ENCODE assay signal across 8 mouse cellular contexts in genomic region chr13:96671078-96671905, GRCm38 (mm10). TPM values are rescaled to one million over a fixed set of nuclear protein-coding genes. Genes with fewer than 3 reads are reported as not detected.
DNase-seq lines count a peak whose midpoint lies in the region; ATAC-seq and TF ChIP-seq lines count a peak whose summit lies in the region.

No protein-coding gene starts in this region.

- H3K9me3 ChIP-seq in limb, embryonic 11.5 days (ENCODE audit: control insufficient read depth, low read length) = no peaks in the 10 kb centered on the region
- no peaks in the 10 kb centered on the region for H3K9me3 ChIP-seq in neural tube, embryonic 11.5 days (ENCODE audit: control insufficient read depth, low read length)

- 0 out of 2 replicates have a peak overlapping the region, but pooled peaks have one; percentile 11 for H3K4me3 ChIP-seq in embryonic fibroblast, embryonic 13.5 days (ENCODE audit: insufficient read depth, low read length)
- H3K4me3 ChIP-seq in limb, embryonic 11.5 days (ENCODE audit: low read depth, low read length) = peak overlapping the region; percentile 59
- peak overlapping the region; percentile 88 for H3K4me3 ChIP-seq in neural tube, embryonic 11.5 days (ENCODE audit: low read depth, low read length)

- ATAC-seq in limb, embryonic 11.5 days (ENCODE audit: insufficient number of reproducible peaks, low FRiP score, low TSS enrichment, low read depth) = no peak
- ATAC-seq in neural tube, embryonic 11.5 days (ENCODE audit: insufficient read depth, low FRiP score, low TSS enrichment) = no peak

- peak overlapping the region; percentile 84 for H3K9ac ChIP-seq in limb, embryonic 11.5 days (ENCODE audit: low read length)
- peak overlapping the region; percentile 48 for H3K9ac ChIP-seq in neural tube, embryonic 11.5 days (ENCODE audit: low read length)

- no peak for TF ChIP-seq CTCF in embryonic fibroblast, embryonic 13.5 days (IDR thresholded peaks at IDR 0.05; ENCODE audit: borderline replicate concordance, insufficient read depth, low read length)

- peak; percentile 59; the same call in 1 of the 2 replicates for TF ChIP-seq POLR2A in embryonic fibroblast, embryonic 13.5 days (IDR thresholded peaks at IDR 0.05; ENCODE audit: low read depth, low read length)

- no peaks in the 10 kb centered on the region for H3K36me3 ChIP-seq in limb, embryonic 11.5 days (ENCODE audit: control insufficient read depth, insufficient read depth, low read length)
- H3K36me3 ChIP-seq in neural tube, embryonic 11.5 days (ENCODE audit: control insufficient read depth, insufficient read depth, low read length) = no peaks in the 10 kb centered on the region

- peak; percentile 53 for DNase-seq in embryo, embryonic 10.5 days (ENCODE audit: low spot score)
- DNase-seq in embryo, embryonic 10 days (ENCODE audit: low spot score) = no peak
- peak; percentile 56 for DNase-seq in CD4-positive, CD25-positive, alpha-beta regulatory T cell, adult 2 months (ENCODE audit: low read depth, low spot score)
- DNase-seq in limb, embryonic 11.5 days (ENCODE audit: low spot score) = no peak
- no peak for DNase-seq in neural tube, embryonic 11.5 days (ENCODE audit: low spot score)
- DNase-seq in urinary bladder, postnatal 14 days (ENCODE audit: low spot score) = no peak
- no peak for DNase-seq in thymus, adult 18-20 months

- peak overlapping the region; percentile 38 for H3K27ac ChIP-seq in embryonic fibroblast, embryonic 13.5 days (ENCODE audit: insufficient read depth, low read length)
- H3K27ac ChIP-seq in limb, embryonic 11.5 days (replicated peaks; ENCODE audit: low read depth, low read length) = peak overlapping the region; percentile 49
- H3K27ac ChIP-seq in neural tube, embryonic 11.5 days (ENCODE audit: low read depth, low read length) = peak overlapping the region; percentile 97

- H3K4me2 ChIP-seq in limb, embryonic 11.5 days (ENCODE audit: low read depth, severe bottlenecking) = peak overlapping the region; percentile 55
- peak overlapping the region; percentile 71 for H3K4me2 ChIP-seq in neural tube, embryonic 11.5 days (ENCODE audit: low read depth)

- peaks cover 5% of the 10 kb centered on the region; the same call in 1 of the 2 replicates for H3K4me1 ChIP-seq in embryonic fibroblast, embryonic 13.5 days (ENCODE audit: control insufficient read depth, insufficient read depth, low read length)
- peaks cover 8% of the 10 kb centered on the region for H3K4me1 ChIP-seq in limb, embryonic 11.5 days (ENCODE audit: control insufficient read depth, insufficient read depth, low read length)
- peaks cover 22% of the 10 kb centered on the region for H3K4me1 ChIP-seq in neural tube, embryonic 11.5 days (ENCODE audit: control insufficient read depth, insufficient read depth, low read length)

- 16% methylated on average over 31 of the region's 31 CpGs for WGBS in limb, embryonic 11.5 days
- WGBS in neural tube, embryonic 11.5 days = 14% methylated on average over 31 of the region's 31 CpGs

- no peaks in the 10 kb centered on the region for H3K27me3 ChIP-seq in limb, embryonic 11.5 days (ENCODE audit: control insufficient read depth, insufficient read depth, low read length)
- H3K27me3 ChIP-seq in neural tube, embryonic 11.5 days (ENCODE audit: control insufficient read depth, insufficient read depth, low read length) = no peaks in the 10 kb centered on the region

RNA-seq across cellular contexts. Expression of gene Hmgcr, which starts 0.6 kb away (rescaled TPM):
- polyA plus RNA-seq in embryonic fibroblast, embryonic 13.5 days (2011; ENCODE audit: insufficient read length, low read depth, missing spikeins) = 110 and 127 TPM in 2 replicates
- polyA plus RNA-seq in limb, embryonic 11.5 days (2014; fragmentation: Nextera tagmentation; extraction: Ambion mirVana) = 132 and 142 TPM in 2 replicates
- polyA plus RNA-seq in neural tube, embryonic 11.5 days (2014; fragmentation: Nextera tagmentation; extraction: Ambion mirVana) = 194 and 220 TPM in 2 replicates

Comparison
In these comparisons a context has a peak if more than half of its experiments do, and no peak if none do; other contexts are left out.
1. DNase-seq: peak in embryo, embryonic 10.5 days (single experiment) and CD4-positive, CD25-positive, alpha-beta regulatory T cell, adult 2 months (single experiment); none in embryo, embryonic 10 days (single experiment), limb, embryonic 11.5 days (single experiment), neural tube, embryonic 11.5 days (single experiment), urinary bladder, postnatal 14 days (single experiment) and thymus, adult 18-20 months (0 of 2).
2. H3K27ac ChIP-seq: peak in every context shown above with its lines; median percentile 97 in neural tube, embryonic 11.5 days; 49 in limb, embryonic 11.5 days; 38 in embryonic fibroblast, embryonic 13.5 days.
3. H3K4me3 ChIP-seq: peak in every context shown above with its lines; median percentile 88 in neural tube, embryonic 11.5 days; 59 in limb, embryonic 11.5 days; 11 in embryonic fibroblast, embryonic 13.5 days.